Mouse (Mus musculus): Measurements from ENCODE around the gene Opcml. TPM values are rescaled to one million over a fixed set of nuclear protein-coding genes. Genes with fewer than 3 reads are reported as not detected.

The Opcml gene
- polyA plus RNA-seq, 1 experiment: not detected

GRCm38 (mm10) chr9:28121858-28122257 is 331.3 kb downstream of the Opcml start:
- Histone ChIP-seq H3K27ac (ENCODE audit: insufficient read depth, low read depth, low read length) (no peak overlapping the region), H3K4me1 (ENCODE audit: control insufficient read depth, insufficient read depth, low read length) (no peaks in the 10 kb centered on the region), H3K4me3 (ENCODE audit: insufficient read depth, low read length) (no peak overlapping the region)
- TF ChIP-seq CTCF (IDR thresholded peaks at IDR 0.05; ENCODE audit: low read depth, low read length) (no peak), POLR2A (IDR thresholded peaks at IDR 0.05; ENCODE audit: borderline replicate concordance, low read depth, low read length) (no peak)

DNA sequence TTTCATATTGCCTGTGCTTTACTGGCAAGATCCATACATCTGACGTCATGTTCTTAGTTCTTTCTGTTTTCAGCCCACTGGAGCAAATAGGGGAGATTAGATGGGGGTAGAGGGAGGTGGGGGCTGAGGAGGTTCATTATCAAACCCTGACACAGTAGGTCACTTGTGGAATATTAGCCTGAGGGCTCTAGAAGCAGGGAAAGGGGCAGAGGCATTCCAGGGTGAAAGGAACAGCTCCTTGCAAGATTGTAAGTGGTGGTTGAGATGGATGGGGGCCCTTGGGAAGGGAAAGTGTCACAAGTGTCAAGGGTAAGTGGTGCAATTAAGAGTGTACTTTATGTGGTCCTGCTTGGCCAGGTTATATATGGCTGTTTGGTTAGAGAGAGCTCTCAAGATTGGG is 338.2 kb downstream of the Opcml start:
- no peaks in the 10 kb centered on the region for H3K4me1 ChIP-seq (ENCODE audit: control insufficient read depth, insufficient read depth, low read length)
- no peak overlapping the region for H3K27ac ChIP-seq (ENCODE audit: insufficient read depth, low read depth, low read length)
- no peak for TF ChIP-seq POLR2A (IDR thresholded peaks at IDR 0.05; ENCODE audit: borderline replicate concordance, low read depth, low read length)
- no peak for TF ChIP-seq CTCF (IDR thresholded peaks at IDR 0.05; ENCODE audit: low read depth, low read length)
- no peak overlapping the region for H3K4me3 ChIP-seq (ENCODE audit: insufficient read depth, low read length)

- Histone ChIP-seq H3K4me3 (ENCODE audit: insufficient read depth, low read length) (no peak overlapping the region), H3K27ac (ENCODE audit: insufficient read depth, low read depth, low read length) (no peak overlapping the region), H3K4me1 (ENCODE audit: control insufficient read depth, insufficient read depth, low read length) (no peaks in the 10 kb centered on the region)
- TF ChIP-seq POLR2A (IDR thresholded peaks at IDR 0.05; ENCODE audit: borderline replicate concordance, low read depth, low read length) (no peak), CTCF (IDR thresholded peaks at IDR 0.05; ENCODE audit: low read depth, low read length) (no peak)
Measured at GRCm38 (mm10) chr9:28131521-28131920, 340.9 kb downstream of the Opcml start.

- TF ChIP-seq POLR2A (IDR thresholded peaks at IDR 0.05; ENCODE audit: borderline replicate concordance, low read depth, low read length): no peak
- no peak for TF ChIP-seq CTCF (IDR thresholded peaks at IDR 0.05; ENCODE audit: low read depth, low read length)
- no peak overlapping the region for H3K27ac ChIP-seq (ENCODE audit: insufficient read depth, low read depth, low read length)
- no peak overlapping the region for H3K4me3 ChIP-seq (ENCODE audit: insufficient read depth, low read length)
- H3K4me1 ChIP-seq (ENCODE audit: control insufficient read depth, insufficient read depth, low read length): no peaks in the 10 kb centered on the region
Measured at GRCm38 (mm10) chr9:28136614-28137013, 346.0 kb downstream of the Opcml start.

- TF ChIP-seq CTCF (IDR thresholded peaks at IDR 0.05; ENCODE audit: low read depth, low read length) (no peak), POLR2A (IDR thresholded peaks at IDR 0.05; ENCODE audit: borderline replicate concordance, low read depth, low read length) (no peak)
- Histone ChIP-seq H3K27ac (ENCODE audit: insufficient read depth, low read depth, low read length) (no peak overlapping the region), H3K4me1 (ENCODE audit: control insufficient read depth, insufficient read depth, low read length) (no peaks in the 10 kb centered on the region), H3K4me3 (ENCODE audit: insufficient read depth, low read length) (no peak overlapping the region)
Measured at GRCm38 (mm10) chr9:28139957-28140597, 349.5 kb downstream of the Opcml start.

GRCm38 (mm10) chr9:28149507-28149906 is 358.9 kb downstream of the Opcml start:
- H3K4me3 ChIP-seq (ENCODE audit: insufficient read depth, low read length): no peak overlapping the region
- no peak overlapping the region for H3K27ac ChIP-seq (ENCODE audit: insufficient read depth, low read depth, low read length)
- TF ChIP-seq POLR2A (IDR thresholded peaks at IDR 0.05; ENCODE audit: borderline replicate concordance, low read depth, low read length) (no peak), CTCF (IDR thresholded peaks at IDR 0.05; ENCODE audit: low read depth, low read length) (no peak)
- H3K4me1 ChIP-seq (ENCODE audit: control insufficient read depth, insufficient read depth, low read length): no peaks in the 10 kb centered on the region

DNA sequence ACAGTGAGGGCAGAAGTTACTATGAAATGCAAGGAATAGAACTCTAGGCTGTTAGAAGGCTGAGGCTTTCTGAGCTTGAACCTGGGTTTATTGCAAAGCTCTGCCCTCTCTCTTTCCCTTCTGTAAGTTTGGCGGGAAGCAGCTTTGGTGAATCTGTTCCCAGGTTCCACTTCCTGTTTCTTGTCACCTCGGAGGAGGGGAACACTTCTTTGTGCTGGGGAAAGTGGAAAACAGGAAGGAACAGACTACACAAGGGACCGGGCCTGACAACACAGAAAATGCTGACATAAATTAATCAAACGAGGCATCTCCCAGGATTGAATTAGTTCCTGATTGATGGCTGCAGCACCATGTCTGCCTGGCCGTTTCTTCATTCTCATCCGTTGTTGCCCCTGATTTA is 363.2 kb downstream of the Opcml start:
- H3K4me3 ChIP-seq (ENCODE audit: insufficient read depth, low read length): no peak overlapping the region
- H3K27ac ChIP-seq (ENCODE audit: insufficient read depth, low read depth, low read length): no peak overlapping the region
- TF ChIP-seq CTCF (IDR thresholded peaks at IDR 0.05; ENCODE audit: low read depth, low read length): no peak
- TF ChIP-seq POLR2A (IDR thresholded peaks at IDR 0.05; ENCODE audit: borderline replicate concordance, low read depth, low read length): no peak
- no peaks in the 10 kb centered on the region for H3K4me1 ChIP-seq (ENCODE audit: control insufficient read depth, insufficient read depth, low read length)

- Histone ChIP-seq H3K4me1 (ENCODE audit: control insufficient read depth, insufficient read depth, low read length) (no peaks in the 10 kb centered on the region), H3K27ac (ENCODE audit: insufficient read depth, low read depth, low read length) (no peak overlapping the region), H3K4me3 (ENCODE audit: insufficient read depth, low read length) (no peak overlapping the region)
- no peak for TF ChIP-seq CTCF (IDR thresholded peaks at IDR 0.05; ENCODE audit: low read depth, low read length)
- TF ChIP-seq POLR2A (IDR thresholded peaks at IDR 0.05; ENCODE audit: borderline replicate concordance, low read depth, low read length): no peak
Measured at GRCm38 (mm10) chr9:28157092-28157491, 366.5 kb downstream of the Opcml start.

- Histone ChIP-seq H3K4me3 (ENCODE audit: insufficient read depth, low read length) (no peak overlapping the region), H3K4me1 (ENCODE audit: control insufficient read depth, insufficient read depth, low read length) (no peaks in the 10 kb centered on the region), H3K27ac (ENCODE audit: insufficient read depth, low read depth, low read length) (no peak overlapping the region)
- TF ChIP-seq CTCF (IDR thresholded peaks at IDR 0.05; ENCODE audit: low read depth, low read length) (no peak), POLR2A (IDR thresholded peaks at IDR 0.05; ENCODE audit: borderline replicate concordance, low read depth, low read length) (no peak)
Measured at GRCm38 (mm10) chr9:28160953-28161352, 370.4 kb downstream of the Opcml start.

GRCm38 (mm10) chr9:28163946-28164345 is 373.4 kb downstream of the Opcml start:
- no peak for TF ChIP-seq CTCF (IDR thresholded peaks at IDR 0.05; ENCODE audit: low read depth, low read length)
- H3K4me3 ChIP-seq (ENCODE audit: insufficient read depth, low read length): no peak overlapping the region
- no peak overlapping the region for H3K27ac ChIP-seq (ENCODE audit: insufficient read depth, low read depth, low read length)
- no peaks in the 10 kb centered on the region for H3K4me1 ChIP-seq (ENCODE audit: control insufficient read depth, insufficient read depth, low read length)

DNA sequence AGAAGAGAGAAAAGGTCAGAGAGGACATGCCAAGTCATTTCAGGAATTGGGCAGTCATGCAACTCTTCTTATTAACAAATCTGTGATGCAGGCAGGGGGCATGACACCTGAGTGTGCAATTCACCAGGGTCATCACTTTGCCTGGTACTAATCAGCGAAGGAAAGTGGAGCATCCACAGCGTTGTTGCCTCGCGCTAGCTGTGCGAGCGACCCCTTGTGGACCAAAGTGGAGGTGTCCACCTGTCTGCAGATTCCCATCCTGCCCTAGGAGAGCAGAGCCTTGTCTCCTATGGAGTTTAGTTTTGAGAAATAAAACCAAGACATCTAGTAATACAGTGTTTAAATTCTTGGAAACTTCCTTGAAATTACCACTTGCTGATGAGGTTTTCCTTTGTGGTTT is 381.3 kb downstream of the Opcml start:
- no peak overlapping the region for H3K4me3 ChIP-seq (ENCODE audit: insufficient read depth, low read length)
- no peak overlapping the region for H3K27ac ChIP-seq (ENCODE audit: insufficient read depth, low read depth, low read length)
- TF ChIP-seq POLR2A (IDR thresholded peaks at IDR 0.05; ENCODE audit: borderline replicate concordance, low read depth, low read length) (no peak), CTCF (IDR thresholded peaks at IDR 0.05; ENCODE audit: low read depth, low read length) (no peak)
- no peaks in the 10 kb centered on the region for H3K4me1 ChIP-seq (ENCODE audit: control insufficient read depth, insufficient read depth, low read length)

All from bone marrow macrophage, adult 2 months (primary cell).